Mouse (Mus musculus): ENCODE measurements around the gene Vmn2r85. TPM values are rescaled to one million over a fixed set of nuclear protein-coding genes. Genes with fewer than 3 reads are reported as not detected.

Gene Vmn2r85
- total RNA-seq, 2 experiments from 2014 or later: not detected

Other genes with a start within 250 kb of the Vmn2r85 start
- not detected in 2 replicates for gene Olfr826, start 245.5 kb downstream of the Vmn2r85 start, total RNA-seq (2015)
- not detected in 2 replicates for gene Olfr826, start 245.5 kb downstream of the Vmn2r85 start, total RNA-seq (2017)
- not detected in 2 replicates for gene Olfr827, start 215.3 kb downstream of the Vmn2r85 start, total RNA-seq (2015)
- gene Olfr827, start 215.3 kb downstream of the Vmn2r85 start, total RNA-seq (2017): not detected in 2 replicates
- gene Neurod4, start 149.5 kb downstream of the Vmn2r85 start, total RNA-seq (2015): not detected in 2 replicates
- not detected in 2 replicates for gene Neurod4, start 149.5 kb downstream of the Vmn2r85 start, total RNA-seq (2017)
- gene Tespa1, start 106.8 kb downstream of the Vmn2r85 start, total RNA-seq (2015): 30.7 and 51.7 TPM in 2 replicates
- 35.8 and 50.3 TPM in 2 replicates for gene Tespa1, start 106.8 kb downstream of the Vmn2r85 start, total RNA-seq (2017)
- not detected in 2 replicates for gene Vmn2r84, start 35.4 kb downstream of the Vmn2r85 start, total RNA-seq (2015)
- not detected in 2 replicates for gene Vmn2r84, start 35.4 kb downstream of the Vmn2r85 start, total RNA-seq (2017)
- not detected in 2 replicates for gene Vmn2r86, start 26.3 kb upstream of the Vmn2r85 start, total RNA-seq (2015)
- not detected in 2 replicates for gene Vmn2r86, start 26.3 kb upstream of the Vmn2r85 start, total RNA-seq (2017)
- gene Vmn2r87, start 67.7 kb upstream of the Vmn2r85 start, total RNA-seq (2015): not detected in 2 replicates
- gene Vmn2r87, start 67.7 kb upstream of the Vmn2r85 start, total RNA-seq (2017): not detected in 2 replicates

All from megakaryocyte progenitor cell, adult 5-6 weeks (primary cell).